Mouse (Mus musculus) MEL (cell line): ENCODE results near the gene Tpbpb. TPM values are rescaled to one million over a fixed set of nuclear protein-coding genes. Genes with fewer than 3 reads are reported as not detected.
"Not testable (repeated sequence)": the region's sequence is repeated elsewhere in the genome, so short reads cannot be mapped to it uniquely, and the experiment has no call there.

Experiments used
- DNase-seq: peaks from one replicate; pipeline ENCODE4 v3.0.0; 2011; ENCODE audit warnings: low read depth, low spot score
- H3K27ac ChIP-seq: 2 replicates; pipeline ENCODE4 v1.5.1; 2012; ENCODE audit warnings: low read depth, mild to moderate bottlenecking, control low read depth, low read length, moderate library complexity; ENCODE audit not compliant: control insufficient read depth
- H3K27me3 ChIP-seq, 2 experiments: fragments of 150-350 bp in 1 of 2; sonication (generic) in 1 of 2; 2 replicates each; pipeline ENCODE4 v1.6.1; 2012; ENCODE audit warnings: low read length in 2 of 2, mild to moderate bottlenecking in 2 of 2, improper control_type of control experiment in 1 of 2, moderate library complexity in 1 of 2; ENCODE audit not compliant: insufficient read depth in 2 of 2, control insufficient read depth in 1 of 2
- H3K36me3 ChIP-seq, 2 experiments: 2 replicates each; pipeline ENCODE4 v1.6.1; 2012 to 2014; ENCODE audit warnings: low read length in 2 of 2, improper control_type of control experiment in 1 of 2, inconsistent platforms in 1 of 2, mild to moderate bottlenecking in 1 of 2; ENCODE audit not compliant: insufficient read depth in 2 of 2, control insufficient read depth in 1 of 2
- H3K4me1 ChIP-seq, 2 experiments: fragments of 150-350 bp in 1 of 2; sonication (generic) in 1 of 2; 2 replicates each; pipeline ENCODE4 v1.6.1; 2012; ENCODE audit warnings: low read length in 2 of 2, improper control_type of control experiment in 1 of 2, mild to moderate bottlenecking in 1 of 2; ENCODE audit not compliant: insufficient read depth in 2 of 2, control insufficient read depth in 1 of 2
- H3K4me3 ChIP-seq, 2 experiments: fragments of 150-350 bp in 1 of 2; sonication (generic) in 1 of 2; 2 replicates each; pipeline ENCODE4 v1.5.1; 2012; ENCODE audit warnings: low read depth in 2 of 2, low read length in 2 of 2, mild to moderate bottlenecking in 2 of 2, moderate library complexity in 2 of 2, control low read depth in 1 of 2, improper control_type of control experiment in 1 of 2; ENCODE audit not compliant: control insufficient read depth in 1 of 2, insufficient read depth in 1 of 2
- H3K79me2 ChIP-seq: 2 replicates; pipeline ENCODE4 v1.6.1; 2012; ENCODE audit warnings: mild to moderate bottlenecking, low read length, moderate library complexity; ENCODE audit not compliant: control insufficient read depth, poor library complexity, insufficient read depth
- H3K9ac ChIP-seq: 2 replicates; pipeline ENCODE4 v1.6.1; 2012; ENCODE audit warnings: low read depth, mild to moderate bottlenecking, control low read depth, low read length, moderate library complexity; ENCODE audit not compliant: control insufficient read depth, poor library complexity, severe bottlenecking
- H3K9me3 ChIP-seq: fragments of 150-350 bp; sonication (generic); replicated peaks from 2 replicates; pipeline ENCODE4 v1.6.1; 2012; ENCODE audit warnings: mild to moderate bottlenecking, low read length, improper control_type of control experiment, moderate library complexity; ENCODE audit not compliant: insufficient read depth
- CTCF ChIP-seq, 3 experiments: IDR thresholded peaks in 2 of 3; conservative IDR thresholded peaks in 1 of 3; 2 replicates each; pipeline ENCODE4 v1.5.1; 2011 to 2012; ENCODE audit warnings: low read length in 3 of 3, low read depth in 2 of 3, mild to moderate bottlenecking in 2 of 3, improper control_type of control experiment in 1 of 3, inconsistent platforms in 1 of 3, mixed read lengths in 1 of 3, moderate library complexity in 1 of 3; ENCODE audit not compliant: control insufficient read depth in 1 of 3, insufficient read depth in 1 of 3, poor library complexity in 1 of 3, severe bottlenecking in 1 of 3
- ELF1 ChIP-seq: IDR thresholded peaks from 2 replicates; pipeline ENCODE4 v1.6.1; 2014; ENCODE audit warnings: low read depth, mild to moderate bottlenecking, inconsistent platforms, low read length, improper control_type of control experiment, moderate library complexity
- EP300 ChIP-seq, 2 experiments: IDR thresholded peaks; 2 replicates each; pipeline ENCODE4 v1.6.1; 2011; ENCODE audit warnings: improper control_type of control experiment in 2 of 2, low read length in 2 of 2, low read depth in 1 of 2, mild to moderate bottlenecking in 1 of 2
- ETS1 ChIP-seq: IDR thresholded peaks from 2 replicates; pipeline ENCODE4 v1.6.1; 2012; ENCODE audit warnings: low read depth, mild to moderate bottlenecking, inconsistent platforms, low read length, improper control_type of control experiment, moderate library complexity
- GATA1 ChIP-seq: IDR thresholded peaks from 2 replicates; pipeline ENCODE4 v1.6.1; 2011; ENCODE audit warnings: low read depth, low read length, improper control_type of control experiment
- NELFE ChIP-seq: IDR thresholded peaks from 2 replicates; pipeline ENCODE4 v1.6.1; 2011; ENCODE audit warnings: low read depth, low read length, improper control_type of control experiment
- POLR2AphosphoS5 ChIP-seq: IDR thresholded peaks from 2 replicates; pipeline ENCODE4 v1.6.1; 2012; ENCODE audit warnings: low read depth, borderline replicate concordance, mild to moderate bottlenecking, inconsistent platforms, low read length, moderate library complexity, mixed read lengths
- RAD21 ChIP-seq: IDR thresholded peaks from 2 replicates; pipeline ENCODE4 v1.6.1; 2011; ENCODE audit warnings: mild to moderate bottlenecking, low read depth, low read length, improper control_type of control experiment
- RCOR1 ChIP-seq: IDR thresholded peaks from 2 replicates; pipeline ENCODE4 v1.6.1; 2012; ENCODE audit warnings: low read depth, mild to moderate bottlenecking, inconsistent platforms, low read length, improper control_type of control experiment
- SIN3A ChIP-seq: IDR thresholded peaks from 2 replicates; pipeline ENCODE4 v1.6.1; 2012; ENCODE audit warnings: low read length, improper control_type of control experiment, inconsistent platforms
- TAL1 ChIP-seq: IDR thresholded peaks from 2 replicates; pipeline ENCODE4 v1.6.1; 2012; ENCODE audit warnings: mild to moderate bottlenecking, inconsistent platforms, low read length, moderate library complexity, mixed read lengths
- TCF12 ChIP-seq: IDR thresholded peaks from 2 replicates; pipeline ENCODE4 v1.6.1; 2014; ENCODE audit warnings: low read depth, mild to moderate bottlenecking, inconsistent platforms, low read length, improper control_type of control experiment, moderate library complexity
- UBTF ChIP-seq: IDR thresholded peaks from 2 replicates; pipeline ENCODE4 v1.6.1; 2012; ENCODE audit warnings: low read depth, mild to moderate bottlenecking, inconsistent platforms, low read length, improper control_type of control experiment, moderate library complexity, borderline replicate concordance; ENCODE audit not compliant: insufficient read depth
- ZC3H11A ChIP-seq: IDR thresholded peaks from 2 replicates; pipeline ENCODE4 v1.6.1; 2012; ENCODE audit warnings: low read depth, mild to moderate bottlenecking, inconsistent platforms, low read length, improper control_type of control experiment
- polyA plus RNA-seq, 2 experiments: library from polyadenylated mRNA; stranded (reverse) in 1 of 2; unstranded in 1 of 2; fragments of >175 nt in 1 of 2; fragments of >200 nt in 1 of 2; gene quantifications; 2 replicates each; pipeline versions ENCODE4 v1.2.1 to v1.2.4; 2012; ENCODE audit warnings: low replicate concordance in 2 of 2, low read depth in 1 of 2; ENCODE audit not compliant: insufficient read length in 2 of 2, insufficient read depth in 1 of 2, missing spikeins in 1 of 2
- total RNA-seq: library from RNA; depleted of rRNA; stranded (reverse); fragments of 300-350 nt; gene quantifications from 2 replicates; pipeline ENCODE4 v1.2.3, GENCODE M21; 2012; rRNA removed

Gene Tpbpb
- total RNA-seq: not detected in 2 replicates
- polyA plus RNA-seq: not detected

GRCm38 (mm10) chr13:60904780-60905179, at the start of gene Tpbpb:
Gene Tpbpb, minus strand, starts transcription at chr13:60904880.
- not testable (repeated sequence) for H3K9me3 ChIP-seq, H3K4me3 ChIP-seq, H3K27ac ChIP-seq, H3K36me3 ChIP-seq, H3K4me1 ChIP-seq, H3K27me3 ChIP-seq, DNase-seq, H3K79me2 ChIP-seq, H3K9ac ChIP-seq

GRCm38 (mm10) chr13:60941884-60942283, 37.2 kb upstream of the Tpbpb start, which contains the start of gene Tpbpa:
Gene Tpbpa, minus strand, starts transcription at chr13:60941984.
- DNase-seq, H3K27ac ChIP-seq, H3K4me1 ChIP-seq: not testable (repeated sequence)

GRCm38 (mm10) chr13:60936500-60936901, 31.8 kb upstream of the Tpbpb start, which contains the start of the genes Gm49391 and Ctla2a:
Gene Gm49391, minus strand, starts transcription at chr13:60936571.
Gene Ctla2a, minus strand, starts transcription at chr13:60936625.
- H3K9ac ChIP-seq: no peak within 1 kb of the TSS
- H3K27me3 ChIP-seq: no peaks in the 10 kb centered on the region
- H3K4me1 ChIP-seq: no peaks in the 10 kb centered on the region
- TF ChIP-seq CTCF (IDR thresholded peaks at IDR 0.05 in 2 of 3, conservative IDR thresholded peaks at IDR 0.05 in 1 of 3; ENCODE audit: control insufficient read depth in 1 of 3, insufficient read depth in 1 of 3, low read depth in 2 of 3, low read length in 3 of 3, poor library complexity in 1 of 3, severe bottlenecking in 1 of 3): no peak
- TF ChIP-seq NELFE: no peak
- no peak for TF ChIP-seq SIN3A
- TF ChIP-seq ELF1: no peak
- peak; percentile 79 for TF ChIP-seq TAL1
- TF ChIP-seq POLR2AphosphoS5: no peak
- no peak for TF ChIP-seq UBTF
- TF ChIP-seq TCF12: 0 out of 2 replicates have a peak, but pooled peaks have one; percentile 29
- TF ChIP-seq GATA1: peak; percentile 68
- no peak for TF ChIP-seq RAD21
- TF ChIP-seq EP300 (IDR thresholded peaks at IDR 0.05; ENCODE audit: low read depth in 1 of 2, low read length in 2 of 2): peak; percentile 64 to 75
- TF ChIP-seq ETS1: peak; percentile 63; the same call in 1 of the 2 replicates
- TF ChIP-seq RCOR1: 0 out of 2 replicates have a peak, but pooled peaks have one; percentile 24
- no peak for TF ChIP-seq ZC3H11A
- TF ChIP-seq, all 39 proteins: peak for 6
- Histone ChIP-seq H3K79me2 (no peaks in the 10 kb centered on the region), H3K9me3 (no peaks in the 10 kb centered on the region), H3K4me3 (no peak within 1 kb of the TSS), H3K27ac (no peak within 1 kb of the TSS; the same call in 1 of the 2 replicates), H3K36me3 (no peaks in the 10 kb centered on the region)
- DNase-seq: peak; percentile 81

More at GRCm38 (mm10) chr13:60941884-60942283, 37.2 kb upstream of the Tpbpb start, which contains the start of gene Tpbpa:
- H3K9ac ChIP-seq, H3K4me3 ChIP-seq, H3K27me3 ChIP-seq, H3K79me2 ChIP-seq, H3K9me3 ChIP-seq, H3K36me3 ChIP-seq: not testable (repeated sequence)

- H3K4me1 ChIP-seq, H3K9ac ChIP-seq, H3K36me3 ChIP-seq, DNase-seq, H3K79me2 ChIP-seq, H3K27me3 ChIP-seq, H3K4me3 ChIP-seq, H3K9me3 ChIP-seq, H3K27ac ChIP-seq: not testable (repeated sequence)
Observed at GRCm38 (mm10) chr13:60935490-60935889, 30.8 kb upstream of the Tpbpb start, which contains the start of gene Gm49393. Gene Gm49393, minus strand, starts transcription at chr13:60935590.
